Mouse (Mus musculus): ENCODE measurements around the gene Itgb1bp1. TPM values are rescaled to one million over a fixed set of nuclear protein-coding genes. Genes with fewer than 3 reads are reported as not detected.
A peak's percentile ranks its signal among the peaks of the same experiment; 100 is the strongest.

The Itgb1bp1 gene
- total RNA-seq, 2 experiments from 2014 or later, result 34.8 to 37.9 TPM

- no peak for DNase-seq
These were observed 41.6 kb downstream of the Itgb1bp1 start for GRCm38 (mm10) chr12:21244375-21244960.

GRCm38 (mm10) chr12:21241965-21242364 is 44.1 kb downstream of the Itgb1bp1 start:
- DNase-seq, result no peak

- DNase-seq, result no peak
These were observed 51.5 kb downstream of the Itgb1bp1 start for GRCm38 (mm10) chr12:21234560-21234959.

GRCm38 (mm10) chr12:21233727-21234126 is 52.4 kb downstream of the Itgb1bp1 start:
- no peak for DNase-seq

- DNase-seq, result no peak
These were observed 56.8 kb downstream of the Itgb1bp1 start for GRCm38 (mm10) chr12:21229076-21229918.

GRCm38 (mm10) chr12:21228650-21229049 is 57.4 kb downstream of the Itgb1bp1 start:
- no peak for DNase-seq

GRCm38 (mm10) chr12:21227076-21227980 is 58.8 kb downstream of the Itgb1bp1 start:
- peak; percentile 73 for DNase-seq

- no peak for DNase-seq
These were observed 59.8 kb downstream of the Itgb1bp1 start for GRCm38 (mm10) chr12:21226316-21226715.

GRCm38 (mm10) chr12:21225358-21225757 is 60.7 kb downstream of the Itgb1bp1 start:
- DNase-seq, result no peak

GRCm38 (mm10) chr12:21223923-21224322 is 62.2 kb downstream of the Itgb1bp1 start:
- no peak for DNase-seq

GRCm38 (mm10) chr12:21220596-21220995 is 65.5 kb downstream of the Itgb1bp1 start:
- no peak for DNase-seq

- DNase-seq, result no peak
These were observed 68.2 kb downstream of the Itgb1bp1 start for GRCm38 (mm10) chr12:21217776-21218444.

GRCm38 (mm10) chr12:21214551-21215165 is 71.4 kb downstream of the Itgb1bp1 start:
- no peak for DNase-seq

- no peak for DNase-seq
These were observed 73.2 kb downstream of the Itgb1bp1 start for GRCm38 (mm10) chr12:21212876-21213275.

GRCm38 (mm10) chr12:21209273-21209672 is 76.8 kb downstream of the Itgb1bp1 start:
- DNase-seq, result no peak

- no peak for DNase-seq
These were observed 77.8 kb downstream of the Itgb1bp1 start for GRCm38 (mm10) chr12:21208172-21208795.

GRCm38 (mm10) chr12:21207422-21207821 is 78.7 kb downstream of the Itgb1bp1 start:
- DNase-seq, result no peak

- DNase-seq, result no peak
These were observed 80.3 kb downstream of the Itgb1bp1 start for GRCm38 (mm10) chr12:21205799-21206198.

- no peak for DNase-seq
These were observed 81.3 kb downstream of the Itgb1bp1 start for GRCm38 (mm10) chr12:21204701-21205312.

- no peak for DNase-seq
These were observed 84.4 kb downstream of the Itgb1bp1 start for GRCm38 (mm10) chr12:21201485-21202269.
